Comparison of ENCODE assay signal across 12 mouse cellular contexts in the genomic region with DNA sequence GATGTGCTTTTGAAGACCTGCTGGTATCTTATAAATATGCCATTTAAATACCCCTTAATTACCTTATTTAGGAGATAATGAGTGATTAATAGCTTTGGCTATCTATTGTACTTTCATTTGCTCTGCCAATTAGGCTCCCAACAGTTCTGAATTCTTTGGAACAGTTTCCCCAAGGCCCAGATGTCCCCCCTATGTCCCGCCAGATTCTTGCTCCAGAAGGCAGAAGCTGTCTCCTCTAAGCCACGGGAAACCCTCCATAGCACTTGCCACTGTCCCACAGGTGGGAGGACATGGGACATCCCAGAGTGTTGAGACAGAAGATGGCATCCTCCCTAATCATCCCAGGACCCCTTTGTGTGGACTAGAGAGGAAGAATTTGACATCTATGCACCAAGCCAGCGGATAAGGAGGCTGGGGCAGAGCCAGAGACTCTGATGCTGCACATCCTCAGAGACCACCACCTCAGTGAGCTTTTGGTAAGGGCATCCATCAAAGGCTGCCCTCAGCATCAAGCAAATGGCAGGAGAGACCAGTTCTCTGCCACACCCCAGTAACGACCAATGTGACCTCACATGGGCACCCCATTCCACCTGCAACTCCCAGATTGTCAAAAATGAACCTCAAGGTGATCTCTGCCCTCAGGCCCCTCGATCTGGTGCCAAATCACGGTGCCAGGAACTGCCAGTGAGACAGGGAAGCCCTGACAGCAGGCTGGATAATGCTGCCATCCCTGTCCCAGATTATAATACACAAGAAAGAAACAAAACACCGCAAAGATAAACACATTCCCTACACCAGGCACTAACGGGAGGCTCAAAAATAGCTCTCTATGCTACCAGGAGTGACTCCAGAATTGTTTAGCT. TPM values are rescaled to one million over a fixed set of nuclear protein-coding genes. Genes with fewer than 3 reads are reported as not detected.
DNase-seq lines count a peak whose midpoint lies in the region; ATAC-seq and TF ChIP-seq lines count a peak whose summit lies in the region.
"Had no signal": no experiment of that assay in that cellular context is flagged by ENCODE, and none has a peak within 500 bp of the region (broad histone marks: within the 10 kb centered on the region; RNA-seq: fewer than 3 reads in every experiment).

No protein-coding gene starts in this region.

- no peak overlapping the region for H3K4me2 ChIP-seq in lung, embryonic 15.5 days
- H3K4me2 ChIP-seq: midbrain, embryonic 13.5 days had no signal

- DNase-seq in heart, adult 2 months = no peak
- no peak for DNase-seq in heart, postnatal 36 days
- no peak for DNase-seq in lung, adult 18-20 months
- DNase-seq in cerebellum, postnatal 36 days = peak; percentile 42 to 43
- DNase-seq in adrenal gland, adult 18-20 months (ENCODE audit: low spot score in 2 of 2) = no peak
- no peak for DNase-seq in retina, postnatal 1 day
- DNase-seq: kidney, adult 11 months; liver, postnatal 0 days had no signal

- no peak for TF ChIP-seq EP300 in heart, adult 2 months (IDR thresholded peaks at IDR 0.05; ENCODE audit: insufficient read depth, low read depth, low read length)

- H3K9me3 ChIP-seq in lung, embryonic 15.5 days = no peaks in the 10 kb centered on the region
- H3K9me3 ChIP-seq: hindbrain, embryonic 10.5 days; limb, embryonic 10.5 days; midbrain, embryonic 13.5 days had no signal

- no peaks in the 10 kb centered on the region for H3K79me2 ChIP-seq in heart, adult 2 months (replicated peaks; ENCODE audit: control insufficient read depth, insufficient read depth, low read length)

- H3K9ac ChIP-seq in heart, adult 2 months (ENCODE audit: low read depth, low read length) = peak overlapping the region; percentile 58
- no peak overlapping the region for H3K9ac ChIP-seq in lung, embryonic 15.5 days
- H3K9ac ChIP-seq: liver, postnatal 0 days; midbrain, embryonic 13.5 days had no signal

- TF ChIP-seq POLR2A in heart, adult 2 months (IDR thresholded peaks at IDR 0.05; ENCODE audit: insufficient read depth, low read depth, low read length) = no peak

- no peak for ATAC-seq in lung, embryonic 15.5 days (ENCODE audit: borderline replicate concordance, extremely low read depth, low FRiP score, low TSS enrichment)
- ATAC-seq: liver, postnatal 0 days; midbrain, embryonic 13.5 days had no signal

- H3K27ac ChIP-seq in heart, adult 2 months = peak overlapping the region; percentile 86
- peak overlapping the region; percentile 94 for H3K27ac ChIP-seq in lung, embryonic 15.5 days
- H3K27ac ChIP-seq: limb, embryonic 10.5 days; midbrain, embryonic 13.5 days had no signal

- no peaks in the 10 kb centered on the region for H3K27me3 ChIP-seq in heart, adult 2 months (ENCODE audit: control insufficient read depth, insufficient read depth, low read length)
- H3K27me3 ChIP-seq in lung, embryonic 15.5 days = peaks cover 9% of the 10 kb centered on the region

- 52% methylated on average over 8 of the region's 8 CpGs for WGBS in heart, adult 2 months
- 58% methylated on average over 8 of the region's 8 CpGs for WGBS in lung, embryonic 15.5 days

- peak overlapping the region; percentile 29; the same call in 1 of the 2 replicates for H3K4me3 ChIP-seq in heart, adult 2 months
- no peak overlapping the region for H3K4me3 ChIP-seq in lung, embryonic 15.5 days
- H3K4me3 ChIP-seq: hindbrain, embryonic 10.5 days; limb, embryonic 10.5 days; midbrain, embryonic 13.5 days had no signal

- peaks cover 29% of the 10 kb centered on the region for H3K4me1 ChIP-seq in heart, adult 2 months (ENCODE audit: control insufficient read depth, insufficient read depth, low read length)
- peaks cover 45% of the 10 kb centered on the region for H3K4me1 ChIP-seq in lung, embryonic 15.5 days

- no peaks in the 10 kb centered on the region for H3K36me3 ChIP-seq in heart, adult 2 months (ENCODE audit: control insufficient read depth, insufficient read depth, low read length)
- H3K36me3 ChIP-seq in lung, embryonic 15.5 days = no peaks in the 10 kb centered on the region
- H3K36me3 ChIP-seq: hindbrain, embryonic 10.5 days; limb, embryonic 10.5 days; midbrain, embryonic 13.5 days had no signal

- no peak for TF ChIP-seq CTCF in heart, adult 2 months (IDR thresholded peaks at IDR 0.05)

- intact Hi-C loops in heart, adult 2 months (cut with DNase I) = no loop called here
- intact Hi-C loops in heart, postnatal 36 days (cut with DNase I) = no loop called here

RNA-seq across cellular contexts. Expression of gene Pitpnm3, which starts 6.3 kb away (rescaled TPM):
- total RNA-seq in heart, adult 2 months (2021) = 1 to 10 TPM; 1.2 to 2.0 TPM
- 5.1 TPM in 2 replicates for polyA plus RNA-seq in heart, adult 2 months (2012; rRNA removed)
- total RNA-seq in heart, postnatal 36 days (2021) = 1 to 10 TPM; 1.5 to 1.8 TPM
- 1.8 and 1.9 TPM in 2 replicates for polyA plus RNA-seq in lung, embryonic 15.5 days (2015; fragmentation: Nextera tagmentation; extraction: Ambion mirVana)
- total RNA-seq in adrenal gland, adult 18-20 months (2021) = 1 to 10 TPM; 3.3 to 7.6 TPM
- polyA plus RNA-seq: liver, postnatal 0 days had no signal

Comparison
In these comparisons a context has a peak if more than half of its experiments do, and no peak if none do; other contexts are left out.
1. DNase-seq: peak in cerebellum, postnatal 36 days (2 of 2); none in heart, adult 2 months (0 of 2), heart, postnatal 36 days (0 of 2), lung, adult 18-20 months (0 of 2), adrenal gland, adult 18-20 months (0 of 2) and retina, postnatal 1 day (single experiment).